Mouse (Mus musculus) lung, embryonic 14.5 days (tissue): ENCODE measurements at regions not wholly inside any gene's neighbourhood (a gene's known extent, or its start where the extent isn't known, plus 50 kb on each side); places are given as distances from the start of the nearest gene placed in this dataset.

Experiments
- ATAC-seq: fragments of 200-750 bp; cut with Nextera tagmentation; 2 replicates; pipeline ENCODE4 v1.8.0; 2017; ENCODE audit warnings: mild to moderate bottlenecking, moderate TSS enrichment, moderate library complexity; ENCODE audit not compliant: insufficient read depth
- DNase-seq: peaks from one replicate; pipeline ENCODE4 v3.0.0-alpha.2; 2015
- H3K27ac ChIP-seq: fragments of 300-500 bp; sonication (generic); 2 replicates; pipeline ENCODE4 v1.5.1; 2014; ENCODE audit warnings: low read depth, mild to moderate bottlenecking, moderate library complexity
- H3K27me3 ChIP-seq: fragments of 300-500 bp; sonication (generic); 2 replicates; pipeline ENCODE4 v1.6.1; 2014; ENCODE audit warnings: low read length, control low read depth; ENCODE audit not compliant: insufficient read depth
- H3K36me3 ChIP-seq: fragments of 300-500 bp; sonication (generic); 2 replicates; pipeline ENCODE4 v1.6.1; 2014; ENCODE audit warnings: control low read depth; ENCODE audit not compliant: insufficient read depth
- H3K4me1 ChIP-seq: fragments of 300-500 bp; sonication (generic); 2 replicates; pipeline ENCODE4 v1.6.1; 2014; ENCODE audit warnings: antibody characterized with exemption, control low read depth; ENCODE audit not compliant: insufficient read depth
- H3K4me2 ChIP-seq: fragments of 300-500 bp; sonication (generic); 2 replicates; pipeline ENCODE4 v1.6.1; 2014; ENCODE audit warnings: mild to moderate bottlenecking
- H3K4me3 ChIP-seq: fragments of 300-500 bp; sonication (generic); 2 replicates; pipeline ENCODE4 v1.5.1; 2014; ENCODE audit warnings: low read depth, low read length
- H3K9ac ChIP-seq: fragments of 300-500 bp; sonication (generic); 2 replicates; pipeline ENCODE4 v1.6.1; 2014
- H3K9me3 ChIP-seq: fragments of 300-500 bp; sonication (generic); 2 replicates; pipeline ENCODE4 v1.6.1; 2016; ENCODE audit warnings: low read depth, low read length, control low read depth
- CTCF ChIP-seq: IDR thresholded peaks from 2 replicates; pipeline ENCODE4 v1.5.1; 2016; ENCODE audit warnings: antibody characterized with exemption, low read depth
- WGBS: fragments of 180-500 bp; shearing (Covaris S2); extraction: QIAGEN DNeasy Blood & Tissue Kit; methylation state at CpG from one replicate; pipeline ENCODE4 v1.1.7; 2014; 5-methylcytosine and 5-hydroxymethylcytosine counted together

DNA sequence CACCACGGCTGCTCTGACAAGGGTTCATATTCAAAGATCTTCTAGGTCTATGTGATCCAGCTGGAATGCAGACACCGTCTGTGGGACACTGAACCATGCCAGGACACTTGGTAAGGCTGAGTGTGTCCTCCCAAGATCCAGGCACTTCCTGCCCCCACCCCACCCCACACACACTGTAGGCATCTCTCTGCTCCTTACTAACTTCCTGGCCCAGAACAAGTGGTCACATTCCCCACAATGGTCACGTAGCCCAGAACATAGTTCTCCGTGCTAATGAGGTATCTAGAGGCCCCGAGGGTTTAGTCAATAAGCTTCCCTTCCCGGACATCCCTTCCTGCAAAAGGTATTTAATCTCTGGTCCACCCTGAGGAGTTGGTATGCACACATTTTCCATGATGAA lies 54.5 kb upstream of the Cav2 start:
- H3K9ac ChIP-seq, result no peak overlapping the region
- no peak overlapping the region for H3K27ac ChIP-seq
- no peaks in the 10 kb centered on the region for H3K27me3 ChIP-seq
- no peaks in the 10 kb centered on the region for H3K36me3 ChIP-seq
- no peaks in the 10 kb centered on the region for H3K4me1 ChIP-seq
- 79% methylated on average over 6 of the region's 6 CpGs for WGBS
- H3K4me3 ChIP-seq, result no peak overlapping the region
- H3K9me3 ChIP-seq, result no peaks in the 10 kb centered on the region
- no peak for TF ChIP-seq CTCF
- ATAC-seq, result no peak
- no peak for DNase-seq
- H3K4me2 ChIP-seq, result no peak overlapping the region
